Mouse (Mus musculus) heart, adult 9 months (tissue): ENCODE data around the gene Mcee.

ENCODE experiments used
- DNase-seq, 2 experiments: peaks; one replicate each; pipeline ENCODE4 v3.0.0; 2022; ENCODE audit warnings: low spot score in 2 of 2

The Mcee gene

DNA sequence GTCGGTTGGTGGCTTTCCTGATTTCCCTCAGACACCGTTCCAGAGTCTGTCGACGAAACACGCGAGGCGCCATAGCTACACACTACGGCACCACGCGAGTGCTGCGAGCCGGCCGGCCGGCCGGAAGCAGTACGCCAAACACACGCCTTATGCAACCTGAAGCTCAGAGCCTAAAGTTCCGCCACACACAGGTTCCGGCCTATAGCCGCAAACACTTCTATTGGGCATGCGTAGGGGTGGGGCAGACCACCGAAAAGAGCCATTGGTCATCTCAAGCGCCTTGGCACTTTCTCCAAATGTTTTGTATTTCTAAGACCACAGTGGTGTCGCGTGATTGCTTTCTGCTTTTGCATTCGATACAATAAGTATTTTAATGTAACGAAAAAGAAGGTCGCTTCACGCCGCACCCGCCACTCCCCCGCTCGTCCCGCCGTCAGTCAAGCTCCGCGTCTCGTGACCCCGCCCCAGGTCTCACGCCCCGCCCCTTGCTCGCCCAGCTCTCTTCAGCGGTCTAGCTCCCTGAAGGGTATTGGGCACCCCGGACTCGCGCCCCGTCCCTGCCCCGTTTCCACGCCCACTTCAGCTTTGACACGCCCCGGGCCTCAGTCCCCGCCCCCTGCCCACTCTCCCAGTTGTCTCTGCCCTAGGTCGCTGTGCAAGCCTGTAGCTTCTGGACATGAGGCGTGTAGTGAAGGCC lies at the start of gene Mcee, which contains the start of gene Mphosph10:
TSS of gene Mcee (plus strand) at position 486 of the 697 bp plus-strand sequence.
TSS of gene Mphosph10 (minus strand) at position 147 of the 697 bp plus-strand sequence.
- DNase-seq, result peak; percentile 95 to 98

DNA sequence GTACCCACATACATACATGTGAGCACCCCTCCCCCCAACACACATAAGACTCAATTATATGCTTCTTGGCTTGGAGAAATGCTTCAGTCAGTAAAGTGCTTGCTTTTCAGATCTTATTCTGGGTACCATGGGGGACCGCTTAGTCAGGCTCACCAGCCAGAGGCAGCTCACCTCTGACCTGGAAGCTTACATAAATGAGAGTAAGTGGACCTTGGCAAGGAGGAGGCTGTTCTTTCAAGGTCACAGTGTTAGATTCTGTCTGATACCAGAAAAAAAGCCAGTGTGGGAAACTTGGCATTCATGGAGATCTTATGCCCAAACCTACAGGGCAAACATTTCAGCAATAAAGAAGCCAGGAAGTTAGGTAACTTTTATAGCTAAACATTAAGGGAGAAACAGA lies 44.6 kb upstream of the Mcee start:
- DNase-seq, result no peak

DNA sequence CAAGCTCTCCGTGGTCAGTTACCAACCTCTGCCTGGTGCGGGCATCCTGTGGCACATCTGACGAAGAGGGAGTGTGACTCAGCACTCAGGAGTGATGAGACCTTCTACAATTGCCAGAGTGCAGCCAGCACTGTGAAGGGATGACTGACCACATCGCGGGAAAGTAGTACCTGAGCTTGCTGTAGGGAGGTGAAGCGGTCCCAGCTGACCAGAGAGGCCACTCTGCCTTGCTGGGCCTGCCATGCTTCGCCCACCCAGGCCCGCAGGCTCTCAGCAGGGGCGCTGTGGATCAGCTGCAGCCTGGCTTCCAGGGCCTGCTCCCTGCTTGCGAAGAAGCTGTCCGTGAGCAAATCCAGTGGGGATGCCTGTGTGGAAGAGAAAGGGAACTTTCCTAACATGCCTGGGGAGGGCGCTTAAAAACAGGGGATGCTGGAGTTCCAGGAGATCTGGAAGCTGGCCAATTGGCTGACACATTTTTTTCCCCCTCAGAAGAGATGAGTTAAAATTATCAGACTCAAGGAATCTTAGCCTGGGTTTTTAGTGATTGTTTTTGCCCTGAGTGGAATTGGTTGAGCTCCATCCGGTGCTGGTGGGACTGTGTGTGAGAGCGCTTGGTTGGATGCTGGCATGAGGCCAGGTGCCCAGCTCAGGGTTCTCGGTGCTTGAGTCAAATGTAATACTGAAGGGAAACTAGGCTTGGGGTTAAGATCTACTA lies 43.1 kb upstream of the Mcee start:
- no peak for DNase-seq

DNA sequence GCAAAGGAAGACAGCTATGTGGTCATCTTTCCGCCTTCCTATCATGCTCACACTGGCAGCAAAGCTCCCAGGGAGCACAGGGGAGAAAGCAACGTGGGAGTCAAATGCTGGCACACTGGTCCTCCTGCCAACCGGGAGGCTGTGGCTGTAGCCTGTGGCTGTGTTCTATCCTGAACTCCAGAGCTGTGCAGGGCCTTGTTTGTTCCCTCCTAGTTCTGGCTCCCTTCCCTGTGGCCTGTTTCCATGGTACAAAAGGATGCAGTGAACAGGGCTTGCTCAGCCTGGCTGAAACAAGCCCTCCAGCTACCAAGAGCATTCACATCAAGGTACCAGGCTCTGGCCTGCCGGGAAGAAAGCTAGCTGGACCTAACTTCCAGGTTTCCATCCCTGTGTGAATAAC lies 41.3 kb upstream of the Mcee start:
- DNase-seq, result no peak

DNA sequence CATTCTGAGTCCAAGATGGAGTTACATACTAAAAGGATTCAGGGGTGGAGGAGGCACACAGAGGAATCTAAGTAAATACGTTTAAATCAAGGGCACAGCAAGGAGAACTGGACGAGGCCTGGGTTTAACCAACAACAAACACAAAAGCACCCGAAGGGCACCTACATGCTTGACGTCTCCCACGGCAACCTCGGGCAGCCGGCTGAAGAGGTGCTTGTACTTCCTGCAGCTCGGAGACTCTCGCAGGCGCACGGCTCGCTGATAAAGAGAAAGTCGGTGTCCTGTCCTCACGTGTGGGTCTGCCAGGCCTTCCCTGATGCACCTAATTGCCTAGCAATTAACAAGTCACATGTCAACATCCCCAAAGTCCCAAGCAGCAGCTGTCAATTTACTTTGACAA lies 38.2 kb upstream of the Mcee start:
- no peak for DNase-seq

DNA sequence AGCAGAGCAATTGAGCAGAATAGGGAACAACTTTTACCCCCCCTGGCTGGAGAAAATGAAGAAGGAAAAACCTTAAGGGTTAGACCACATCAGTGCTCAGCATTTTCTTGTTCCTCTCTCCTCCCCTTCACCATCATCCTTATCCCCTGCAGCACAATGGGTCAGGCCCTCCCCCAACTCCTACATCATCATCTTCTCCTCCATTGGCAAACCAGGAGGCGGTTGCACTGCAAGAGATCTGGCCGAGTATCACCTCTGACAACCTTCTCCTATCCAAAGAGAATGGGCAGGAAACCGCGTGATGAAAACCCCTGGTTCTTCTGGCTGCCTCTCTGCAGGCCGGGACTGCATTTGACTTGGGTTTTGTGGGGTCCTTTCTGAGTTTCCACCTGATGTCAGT lies 35.7 kb upstream of the Mcee start:
- peak in 1 of 2 experiments; percentile 10 for DNase-seq

DNA sequence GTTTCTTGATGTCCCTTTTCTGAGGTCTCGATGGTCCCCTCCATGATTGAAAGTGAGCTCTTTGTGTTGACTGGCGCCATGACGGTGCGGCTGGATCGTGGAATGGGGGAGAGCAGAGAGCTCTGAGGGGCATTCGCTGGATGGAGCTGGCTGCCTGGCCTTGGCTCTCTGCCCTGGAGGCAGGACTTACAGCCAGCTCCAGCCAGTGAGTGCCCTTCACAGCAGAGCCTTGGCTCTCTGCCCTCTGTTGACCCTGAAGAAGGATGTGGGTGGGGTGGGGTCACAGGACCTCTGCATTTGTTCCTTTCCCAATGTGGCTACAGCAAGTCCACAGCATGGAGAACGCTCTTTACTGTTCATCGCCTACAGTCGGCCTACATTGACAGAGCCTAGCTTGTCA lies 35.0 kb upstream of the Mcee start:
- peak; percentile 57 to 58 for DNase-seq

DNA sequence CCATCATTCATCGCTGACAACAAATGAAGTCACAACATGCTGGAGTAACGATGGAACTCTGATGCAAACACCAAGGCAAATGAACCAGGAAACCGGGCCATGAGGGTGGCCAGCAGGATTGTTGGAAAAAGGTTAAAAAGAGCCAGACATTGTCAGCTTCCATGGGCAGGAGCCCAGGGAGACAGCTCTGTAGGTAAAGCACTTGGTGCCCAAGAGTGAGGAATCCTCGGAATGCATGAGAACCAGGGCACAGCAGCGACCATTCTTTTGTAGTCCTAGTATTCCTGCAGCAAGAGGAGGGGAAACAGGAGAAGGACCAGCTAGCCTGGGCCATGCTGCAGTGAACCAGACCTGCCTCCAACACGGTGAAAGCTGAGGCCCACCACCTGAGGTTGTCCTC lies 33.7 kb upstream of the Mcee start:
- no peak for DNase-seq

DNA sequence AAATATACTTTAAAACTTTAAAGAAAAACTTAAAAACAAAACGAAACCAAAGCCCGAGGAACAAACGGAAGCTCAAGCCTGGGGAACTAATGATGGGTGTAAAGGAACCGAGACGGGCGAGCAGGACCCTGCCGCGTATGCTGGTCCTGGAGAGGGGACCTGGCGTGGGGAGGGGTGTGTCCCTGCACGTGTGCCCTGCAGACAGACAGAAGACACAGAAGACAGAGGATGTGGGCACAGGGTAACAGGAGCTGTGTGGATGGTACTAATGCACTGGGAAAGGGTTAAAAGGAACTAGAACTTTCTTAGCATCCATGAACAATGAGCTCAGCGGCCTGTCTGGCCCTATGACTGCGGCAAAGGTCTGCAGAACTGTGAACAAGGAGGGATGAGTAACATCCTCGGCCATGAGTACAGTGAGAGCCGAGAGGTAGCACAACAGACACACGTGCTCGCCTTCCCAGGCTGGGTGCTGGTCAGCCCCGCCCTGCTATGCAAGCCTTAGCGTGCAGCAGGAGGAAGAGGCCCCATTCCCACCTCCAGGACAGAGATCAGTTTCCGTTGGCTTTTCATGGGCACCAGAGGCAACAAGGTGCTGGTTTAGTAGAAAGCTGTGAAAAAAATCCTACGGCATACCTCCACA lies 32.3 kb upstream of the Mcee start:
- no peak for DNase-seq

DNA sequence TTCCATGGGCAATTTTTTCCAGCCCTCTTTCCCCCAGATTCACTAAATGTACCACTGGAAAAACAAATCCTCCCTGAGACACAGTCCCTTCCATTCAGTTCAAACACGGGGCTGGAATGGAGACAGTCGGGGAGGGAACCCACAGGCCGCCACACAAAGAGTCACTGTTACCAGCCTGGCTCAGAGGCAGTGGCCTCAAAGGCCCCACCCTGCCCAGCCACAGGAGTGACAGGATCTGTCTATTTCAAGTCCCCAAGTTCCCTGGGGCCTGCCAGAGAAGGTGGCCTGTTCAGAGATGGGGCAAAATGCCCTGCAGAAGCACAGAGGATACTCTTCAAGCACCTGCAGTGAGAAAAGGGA lies 31.8 kb upstream of the Mcee start:
- DNase-seq, result no peak

DNA sequence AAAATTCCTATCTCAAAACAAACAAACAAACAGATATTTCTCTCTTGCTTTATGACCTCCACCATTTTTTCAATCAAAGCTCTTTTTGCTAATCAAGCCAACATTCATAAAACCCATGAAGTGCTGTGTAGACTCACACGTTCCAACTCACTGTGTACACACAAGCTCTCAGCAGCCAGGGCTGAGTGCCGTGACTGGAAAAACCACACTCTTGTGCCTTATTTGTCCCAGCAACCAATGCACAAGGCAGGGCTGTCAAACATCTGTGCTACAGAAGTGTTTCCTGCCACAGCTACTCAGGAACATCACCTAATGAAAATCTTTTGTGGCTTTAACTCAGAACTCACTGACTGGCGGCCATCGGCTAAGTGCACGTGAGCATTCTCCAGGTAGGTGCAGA lies 26.5 kb upstream of the Mcee start:
- DNase-seq, result no peak

DNA sequence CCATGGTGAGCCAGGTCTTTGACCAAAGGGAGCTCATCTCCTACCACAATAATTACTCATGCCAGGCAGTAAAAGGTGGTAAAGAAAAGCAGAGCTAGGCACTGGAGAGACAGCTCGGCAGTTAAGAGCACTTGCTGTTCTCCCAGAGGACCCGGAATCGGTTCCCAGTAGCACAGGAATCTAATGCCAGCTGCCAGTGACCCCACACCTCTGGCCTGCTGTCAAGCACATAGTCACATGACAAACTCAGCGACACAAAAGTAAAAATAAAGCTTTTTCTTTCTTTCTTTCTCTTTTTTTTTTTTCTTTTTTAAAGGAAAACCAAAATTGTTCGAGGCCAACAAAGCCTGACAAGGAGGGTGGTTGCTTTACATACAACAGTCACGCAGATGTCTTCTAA lies 22.6 kb upstream of the Mcee start:
- no peak for DNase-seq

DNA sequence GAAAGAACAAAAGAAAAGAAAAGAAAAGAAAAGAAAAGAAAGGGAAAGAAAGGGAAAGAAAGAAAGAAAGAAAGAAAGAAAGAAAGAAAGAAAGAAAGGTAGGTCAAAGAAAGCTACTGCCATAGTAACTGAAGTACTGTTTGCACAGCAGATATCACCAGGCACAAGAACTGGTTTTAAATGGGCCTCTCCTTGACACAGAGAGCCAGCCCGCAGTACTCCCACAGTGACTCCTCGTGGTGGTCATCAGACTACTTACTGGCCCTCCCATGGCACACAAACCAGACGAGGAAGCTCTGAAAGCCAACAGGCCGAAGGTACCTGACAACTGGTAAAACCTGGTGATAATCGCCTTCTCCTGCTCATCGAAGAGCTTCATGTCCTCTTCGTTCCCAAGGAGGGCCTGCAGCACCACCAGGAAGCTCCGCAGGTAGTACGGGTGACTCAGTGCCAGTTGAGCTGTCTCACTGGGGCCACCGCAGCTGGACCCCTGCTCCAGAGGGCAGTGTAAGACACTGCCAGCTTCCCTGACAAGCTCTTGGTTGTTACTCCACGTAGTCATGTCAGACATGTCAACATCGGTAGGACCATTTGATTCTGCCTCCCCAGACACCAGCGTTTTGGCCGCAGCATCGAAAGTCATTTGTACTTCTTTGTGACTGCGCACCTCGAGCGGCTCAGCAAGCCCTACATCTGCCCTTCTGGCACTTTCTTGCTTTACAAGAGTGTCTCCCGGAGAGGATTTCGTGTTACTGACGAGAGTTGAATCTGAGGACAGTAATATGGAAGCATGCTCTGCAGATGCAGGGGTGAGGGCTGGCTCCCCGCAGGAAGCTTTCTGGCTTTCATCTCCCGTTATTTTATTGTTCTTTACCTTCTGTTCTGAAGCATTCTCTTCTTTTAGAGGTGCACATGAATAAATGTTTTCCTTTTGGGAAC lies 20.2 kb upstream of the Mcee start:
- DNase-seq, result no peak

DNA sequence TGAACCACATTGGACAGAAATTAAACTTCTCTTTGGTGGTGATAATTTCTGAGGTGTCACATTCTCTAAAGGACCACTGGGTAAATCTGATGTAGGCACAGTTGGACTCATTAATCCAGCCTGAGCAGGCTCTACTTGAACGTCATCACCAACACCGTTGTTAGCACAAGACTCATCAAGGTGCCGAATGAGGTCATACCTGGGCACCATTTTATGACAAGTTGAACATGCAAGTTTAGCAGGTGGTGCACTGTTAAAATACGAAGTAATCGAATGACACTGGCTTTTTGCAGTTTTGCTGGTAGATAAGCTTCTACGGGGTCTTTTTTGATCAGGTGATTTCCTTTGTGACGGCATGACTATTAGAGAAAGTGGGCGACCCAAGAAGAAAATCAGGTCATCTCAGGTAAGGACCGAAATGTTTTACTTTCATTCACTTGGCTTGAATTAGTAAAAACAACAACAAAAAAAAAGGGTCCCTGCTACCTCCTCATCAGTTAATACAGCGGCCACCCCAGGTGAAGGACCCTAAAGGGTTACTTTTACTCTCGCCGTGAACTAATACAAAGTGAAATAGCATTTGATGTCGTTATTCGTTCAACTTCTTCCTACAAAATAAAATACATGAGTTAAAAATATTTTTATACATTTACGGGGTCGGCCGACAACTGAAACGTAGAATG lies 19.1 kb upstream of the Mcee start:
- DNase-seq, result no peak

DNA sequence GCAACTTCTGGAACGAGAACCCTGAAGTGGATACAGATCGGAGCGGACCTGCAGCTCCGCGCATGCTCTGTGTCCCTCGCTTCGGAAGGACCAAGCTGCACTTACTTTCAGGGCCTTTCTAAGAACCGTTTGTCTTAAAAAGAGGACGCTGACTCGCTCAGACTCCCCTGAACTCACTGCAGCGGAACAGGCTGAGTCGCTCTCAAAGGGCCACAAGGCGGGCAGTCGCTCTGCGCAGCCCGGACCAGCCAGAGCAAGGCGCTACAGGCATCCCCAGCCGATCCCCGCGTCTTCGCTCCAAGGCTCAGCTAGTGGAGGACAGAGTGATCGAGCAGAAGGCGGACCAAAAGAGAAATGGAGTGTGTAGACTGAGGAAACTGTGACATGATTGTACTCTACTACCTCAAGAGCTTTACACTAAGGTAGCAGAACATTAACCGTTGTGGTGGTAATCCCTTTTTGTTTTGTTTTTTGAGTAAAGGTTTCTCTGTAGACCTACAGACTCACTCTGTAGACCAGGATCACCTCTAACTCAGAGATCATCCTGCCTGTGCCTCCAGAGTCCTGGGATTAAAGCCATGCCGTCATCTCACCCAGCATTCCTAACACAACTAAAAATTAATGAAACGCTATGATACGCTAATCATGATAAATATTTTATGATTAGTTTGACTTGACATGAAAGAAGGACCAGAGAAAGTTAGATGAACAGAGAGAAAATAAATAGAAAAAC lies 18.4 kb upstream of the Mcee start, which contains the start of gene Fan1:
TSS of gene Fan1 (minus strand) at position 266 of the 733 bp plus-strand sequence.
- peak; percentile 84 to 89 for DNase-seq

DNA sequence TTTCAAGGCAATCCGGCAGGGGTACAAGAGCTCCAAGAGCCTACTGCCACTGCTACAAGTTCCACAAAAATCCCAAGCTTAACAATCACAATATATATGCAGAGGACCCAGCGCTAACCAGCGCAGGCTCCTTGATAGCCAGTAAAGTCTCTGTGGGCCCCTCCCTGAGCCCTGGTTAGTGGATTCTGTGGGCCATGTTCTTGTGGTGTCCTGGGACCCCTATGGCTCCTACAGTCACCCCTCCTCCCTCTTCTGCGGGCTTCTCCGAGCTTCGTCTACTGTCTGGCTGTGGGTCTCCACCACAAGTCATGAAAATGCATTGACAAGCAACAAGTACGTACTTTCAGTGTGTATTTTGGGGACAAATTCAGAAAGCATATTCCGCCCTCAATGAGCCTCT lies 928 bp upstream of the Mcee start:
- DNase-seq, result no peak

DNA sequence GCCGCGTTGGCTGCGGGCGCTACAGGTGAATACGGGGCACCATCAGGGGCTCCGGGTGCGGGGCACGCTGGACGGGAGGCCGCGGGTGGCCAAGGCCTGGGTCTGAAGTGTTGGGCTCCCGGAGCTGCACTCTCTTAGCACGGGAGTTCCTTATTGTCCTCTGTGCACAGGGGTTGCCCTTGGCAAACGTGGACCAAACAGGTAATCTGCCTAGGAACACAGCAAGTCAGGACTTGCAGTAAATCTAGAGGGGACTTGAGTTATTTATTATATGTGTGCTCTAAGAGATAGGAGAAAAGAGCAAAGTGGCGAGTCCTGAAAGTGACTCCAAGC lies 378 bp downstream of the Mcee start:
- DNase-seq, result no peak

DNA sequence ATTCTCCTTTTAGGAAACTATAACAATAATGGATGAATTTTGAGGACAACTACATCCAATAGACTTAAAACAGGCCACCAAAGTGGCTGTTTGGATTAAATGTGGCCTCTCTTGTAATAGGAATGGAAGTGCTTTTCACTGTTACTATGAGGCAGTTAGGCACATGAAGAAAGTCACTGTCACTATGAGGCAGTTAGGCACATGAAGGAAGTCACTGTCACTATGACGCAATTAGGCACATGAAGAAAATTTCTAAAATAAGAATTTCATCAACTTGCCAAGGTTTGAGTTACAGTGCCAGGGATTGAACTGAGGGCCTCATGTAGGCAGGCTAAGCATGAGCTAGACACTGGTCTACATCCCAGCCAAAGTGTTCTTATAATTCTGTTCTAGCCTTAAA lies 8.3 kb downstream of the Mcee start:
- DNase-seq, result no peak

DNA sequence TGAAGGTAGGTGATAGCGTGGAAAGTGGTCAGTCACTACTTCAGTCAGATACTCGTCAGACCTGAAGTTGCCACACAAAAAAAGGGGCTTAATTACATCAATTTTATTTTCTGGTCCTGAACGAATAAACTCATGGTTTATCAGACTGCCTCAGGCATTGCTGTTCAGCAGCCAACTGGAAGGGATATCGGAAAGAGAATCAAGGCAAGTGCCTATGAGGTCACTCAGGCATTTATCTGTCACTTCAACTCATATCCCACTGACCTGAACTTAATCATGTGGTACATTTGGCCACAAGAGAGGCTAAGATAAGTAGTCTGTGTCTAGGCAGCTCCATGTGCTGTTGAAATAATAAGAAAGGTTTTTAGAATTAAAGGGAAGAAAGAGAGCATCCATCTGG lies 10.0 kb downstream of the Mcee start:
- no peak for DNase-seq

DNA sequence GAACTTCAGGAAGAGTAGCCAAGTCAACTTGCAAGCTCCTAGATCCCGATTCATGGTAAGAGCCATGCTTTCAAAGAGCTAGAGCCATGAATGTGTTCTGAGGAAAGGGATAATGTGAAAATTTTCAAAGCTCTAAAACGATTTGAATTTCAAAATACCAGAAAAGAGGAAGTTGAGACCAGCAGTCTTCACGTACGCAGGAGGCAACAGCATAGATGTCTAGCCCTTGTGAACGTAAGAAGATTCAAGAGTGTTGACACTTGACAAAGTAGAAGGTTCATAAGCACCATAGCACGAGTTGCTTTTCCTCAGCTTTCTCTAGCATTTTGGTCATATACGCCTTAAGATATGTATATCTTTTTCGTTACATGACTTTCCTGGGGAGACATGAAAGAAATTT lies 11.6 kb downstream of the Mcee start:
- DNase-seq, result no peak

DNA sequence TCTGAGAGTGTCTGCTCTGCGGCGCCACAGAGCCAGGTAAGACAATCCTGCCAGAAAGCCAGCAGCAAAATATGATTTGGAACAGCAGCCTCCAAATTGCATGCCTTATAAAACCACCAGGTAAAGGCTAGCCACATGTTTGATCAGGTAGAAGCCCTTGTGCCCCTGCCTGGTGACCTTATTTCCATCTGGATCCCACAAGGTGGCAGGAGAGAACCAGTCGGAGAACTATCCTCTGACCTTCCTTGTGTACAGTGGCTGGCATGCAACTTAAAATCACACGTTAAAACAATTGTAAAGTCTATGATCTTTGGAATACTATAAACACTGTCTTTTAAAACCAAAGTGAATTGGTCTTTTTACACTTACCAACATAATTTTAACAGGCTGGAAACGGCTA lies 32.5 kb downstream of the Mcee start:
- DNase-seq, result no peak
